Mouse (Mus musculus): ENCODE results near the gene Ripk4. TPM values are rescaled to one million over a fixed set of nuclear protein-coding genes. Genes with fewer than 3 reads are reported as not detected.

The Ripk4 gene
- total RNA-seq, 1 experiment from 2014 or later = not detected

GRCm38 (mm10) chr16:97748421-97748820 is 15.2 kb downstream of the Ripk4 start:
- ATAC-seq (ENCODE audit: extremely low read depth, insufficient number of reproducible peaks, low FRiP score, poor library complexity, severe bottlenecking) = no peak

GRCm38 (mm10) chr16:97738030-97738429 is 25.6 kb downstream of the Ripk4 start:
- ATAC-seq (ENCODE audit: extremely low read depth, insufficient number of reproducible peaks, low FRiP score, poor library complexity, severe bottlenecking) = no peak

- no peak for ATAC-seq (ENCODE audit: extremely low read depth, insufficient number of reproducible peaks, low FRiP score, poor library complexity, severe bottlenecking)
Measured at GRCm38 (mm10) chr16:97736562-97736961, 27.0 kb downstream of the Ripk4 start.

- no peak for ATAC-seq (ENCODE audit: extremely low read depth, insufficient number of reproducible peaks, low FRiP score, poor library complexity, severe bottlenecking)
Measured at GRCm38 (mm10) chr16:97734760-97735322, 28.7 kb downstream of the Ripk4 start.

GRCm38 (mm10) chr16:97733599-97733998 is 30.0 kb downstream of the Ripk4 start:
- no peak for ATAC-seq (ENCODE audit: extremely low read depth, insufficient number of reproducible peaks, low FRiP score, poor library complexity, severe bottlenecking)

- ATAC-seq (ENCODE audit: extremely low read depth, insufficient number of reproducible peaks, low FRiP score, poor library complexity, severe bottlenecking) = no peak
Measured at GRCm38 (mm10) chr16:97730321-97730720, 33.3 kb downstream of the Ripk4 start.

- no peak for ATAC-seq (ENCODE audit: extremely low read depth, insufficient number of reproducible peaks, low FRiP score, poor library complexity, severe bottlenecking)
Measured at GRCm38 (mm10) chr16:97726436-97726835, 37.2 kb downstream of the Ripk4 start.

- ATAC-seq (ENCODE audit: extremely low read depth, insufficient number of reproducible peaks, low FRiP score, poor library complexity, severe bottlenecking) = no peak
Measured at GRCm38 (mm10) chr16:97720093-97720492, 43.5 kb downstream of the Ripk4 start.

GRCm38 (mm10) chr16:97719392-97719983 is 44.1 kb downstream of the Ripk4 start:
- ATAC-seq (ENCODE audit: extremely low read depth, insufficient number of reproducible peaks, low FRiP score, poor library complexity, severe bottlenecking) = no peak

- no peak for ATAC-seq (ENCODE audit: extremely low read depth, insufficient number of reproducible peaks, low FRiP score, poor library complexity, severe bottlenecking)
Measured at GRCm38 (mm10) chr16:97716567-97716966, 47.0 kb downstream of the Ripk4 start.

- no peak for ATAC-seq (ENCODE audit: extremely low read depth, insufficient number of reproducible peaks, low FRiP score, poor library complexity, severe bottlenecking)
Measured at GRCm38 (mm10) chr16:97712129-97712528, 51.5 kb downstream of the Ripk4 start.

GRCm38 (mm10) chr16:97701871-97702270 is 61.7 kb downstream of the Ripk4 start:
- ATAC-seq (ENCODE audit: extremely low read depth, insufficient number of reproducible peaks, low FRiP score, poor library complexity, severe bottlenecking) = no peak

GRCm38 (mm10) chr16:97697769-97698168 is 65.8 kb downstream of the Ripk4 start:
- no peak for ATAC-seq (ENCODE audit: extremely low read depth, insufficient number of reproducible peaks, low FRiP score, poor library complexity, severe bottlenecking)

- no peak for ATAC-seq (ENCODE audit: extremely low read depth, insufficient number of reproducible peaks, low FRiP score, poor library complexity, severe bottlenecking)
Measured at GRCm38 (mm10) chr16:97695709-97696108, 67.9 kb downstream of the Ripk4 start.

Other genes with a start within 250 kb of the Ripk4 start
- gene Fam3b, start 249.0 kb downstream of the Ripk4 start, total RNA-seq (2017) = not detected in 2 replicates
- 0.12 TPM in 1 of 2 replicates, not detected in the other for gene Tmprss2, start 152.6 kb downstream of the Ripk4 start, total RNA-seq (2017)
- 22.1 and 23.0 TPM in 2 replicates for gene Prdm15, start 88.1 kb upstream of the Ripk4 start, total RNA-seq (2017)
- gene C2cd2, start 198.8 kb upstream of the Ripk4 start, total RNA-seq (2017) = 5.4 and 7.4 TPM in 2 replicates
- 23.7 and 23.8 TPM in 2 replicates for gene Zbtb21, start 198.8 kb upstream of the Ripk4 start, total RNA-seq (2017)
- 33.8 and 83.8 TPM in 2 replicates for gene B230307C23Rik, start 233.5 kb upstream of the Ripk4 start, total RNA-seq (2017)